ENCODE assay signal across 8 mouse cellular contexts in genomic region chr10:114802161-114802651, GRCm38 (mm10). TPM values are rescaled to one million over a fixed set of nuclear protein-coding genes. Genes with fewer than 3 reads are reported as not detected.
DNase-seq lines count a peak whose midpoint lies in the region; ATAC-seq and TF ChIP-seq lines count a peak whose summit lies in the region.

Gene Trhde (minus strand): TSS chr10:114802307.

- no peaks in the 10 kb centered on the region for H3K9me3 ChIP-seq in lung, embryonic 15.5 days
- H3K9me3 ChIP-seq in forebrain, embryonic 13.5 days (replicated peaks): no peaks in the 10 kb centered on the region
- H3K9me3 ChIP-seq in liver, postnatal 0 days (ENCODE audit: low read length): no peaks in the 10 kb centered on the region
- no peaks in the 10 kb centered on the region for H3K9me3 ChIP-seq in stomach, embryonic 14.5 days (ENCODE audit: control insufficient read depth, low read depth, low read length)

- H3K4me1 ChIP-seq in lung, embryonic 15.5 days: peaks cover 11% of the 10 kb centered on the region; the same call in 1 of the 2 replicates
- peaks cover 21% of the 10 kb centered on the region for H3K4me1 ChIP-seq in forebrain, embryonic 13.5 days
- H3K4me1 ChIP-seq in liver, postnatal 0 days (ENCODE audit: insufficient read depth): no peaks in the 10 kb centered on the region
- peaks cover 8% of the 10 kb centered on the region; the same call in 1 of the 2 replicates for H3K4me1 ChIP-seq in stomach, embryonic 14.5 days (ENCODE audit: control insufficient read depth, insufficient read depth, low read length)

- TF ChIP-seq EP300 in liver, postnatal 0 days (IDR thresholded peaks at IDR 0.05; ENCODE audit: low read depth): no peak

- TF ChIP-seq CTCF in layer of hippocampus, adult 2 months (conservative IDR thresholded peaks at IDR 0.05): peak; percentile 46
- TF ChIP-seq CTCF in liver, postnatal 0 days (IDR thresholded peaks at IDR 0.05; ENCODE audit: low read depth): no peak

- H3K4me3 ChIP-seq in lung, embryonic 15.5 days: peak within 1 kb of the TSS; percentile 48
- peak within 1 kb of the TSS; percentile 65 for H3K4me3 ChIP-seq in forebrain, embryonic 13.5 days
- H3K4me3 ChIP-seq in layer of hippocampus, adult 2 months: peak within 1 kb of the TSS; percentile 75
- peak within 1 kb of the TSS; percentile 27 for H3K4me3 ChIP-seq in liver, postnatal 0 days (ENCODE audit: low read depth, low read length)
- peak within 1 kb of the TSS; percentile 41 for H3K4me3 ChIP-seq in stomach, embryonic 14.5 days (ENCODE audit: low read depth, low read length)

- H3K9ac ChIP-seq in lung, embryonic 15.5 days: peak within 1 kb of the TSS; percentile 19; the same call in 1 of the 2 replicates
- H3K9ac ChIP-seq in forebrain, embryonic 13.5 days: peak within 1 kb of the TSS; percentile 66
- H3K9ac ChIP-seq in liver, postnatal 0 days (replicated peaks): no peak within 1 kb of the TSS
- no peak within 1 kb of the TSS; the same call in 1 of the 2 replicates for H3K9ac ChIP-seq in stomach, embryonic 14.5 days (replicated peaks; ENCODE audit: low read depth, low read length)

- no peak for ATAC-seq in lung, embryonic 15.5 days (ENCODE audit: borderline replicate concordance, extremely low read depth, low FRiP score, low TSS enrichment)
- peak; percentile 31 for ATAC-seq in forebrain, embryonic 13.5 days
- no peak for ATAC-seq in liver, postnatal 0 days
- no peak for ATAC-seq in stomach, embryonic 14.5 days (ENCODE audit: insufficient number of reproducible peaks, insufficient read depth, low FRiP score, low read depth)
- no peak for ATAC-seq in monocyte, adult 5-6 weeks (replicated peaks; ENCODE audit: insufficient number of reproducible peaks, low FRiP score, low TSS enrichment, poor library complexity, severe bottlenecking)

- DNase-seq in lung, postnatal 36 days: no peak
- DNase-seq in layer of hippocampus, adult 2 months (ENCODE audit: low spot score in 2 of 2): peak in 1 of 2 experiments; percentile 56
- no peak for DNase-seq in liver, postnatal 0 days
- no peak for DNase-seq in thymus, adult 18-20 months

- 2% methylated on average over 26 of the region's 30 CpGs for WGBS in lung, embryonic 15.5 days
- under 1% methylated on average over 30 of the region's 30 CpGs for WGBS in forebrain, embryonic 13.5 days
- WGBS in liver, postnatal 0 days (ENCODE audit: insufficient replicate concordance): under 1% methylated on average over 30 of the region's 30 CpGs
- WGBS in stomach, embryonic 14.5 days: 2% methylated on average over 30 of the region's 30 CpGs

- no peaks in the 10 kb centered on the region for H3K36me3 ChIP-seq in lung, embryonic 15.5 days
- H3K36me3 ChIP-seq in forebrain, embryonic 13.5 days (ENCODE audit: poor library complexity, severe bottlenecking): no peaks in the 10 kb centered on the region
- no peaks in the 10 kb centered on the region for H3K36me3 ChIP-seq in liver, postnatal 0 days (replicated peaks; ENCODE audit: insufficient read depth, low read length)
- H3K36me3 ChIP-seq in stomach, embryonic 14.5 days (ENCODE audit: control insufficient read depth, insufficient read depth, low read length): no peaks in the 10 kb centered on the region

- H3K27ac ChIP-seq in lung, embryonic 15.5 days: no peak within 1 kb of the TSS
- H3K27ac ChIP-seq in forebrain, embryonic 13.5 days: no peak within 1 kb of the TSS
- H3K27ac ChIP-seq in layer of hippocampus, adult 2 months: peak within 1 kb of the TSS; percentile 84
- H3K27ac ChIP-seq in liver, postnatal 0 days (ENCODE audit: low read depth): no peak within 1 kb of the TSS
- H3K27ac ChIP-seq in stomach, embryonic 14.5 days (ENCODE audit: low read length): no peak within 1 kb of the TSS

- peaks cover 51% of the 10 kb centered on the region for H3K27me3 ChIP-seq in lung, embryonic 15.5 days
- peaks cover 56% of the 10 kb centered on the region for H3K27me3 ChIP-seq in forebrain, embryonic 13.5 days
- H3K27me3 ChIP-seq in liver, postnatal 0 days (ENCODE audit: insufficient read depth, low read length): peaks cover 40% of the 10 kb centered on the region
- H3K27me3 ChIP-seq in stomach, embryonic 14.5 days (ENCODE audit: control insufficient read depth, insufficient read depth, low read length): peaks cover 20% of the 10 kb centered on the region

- peak within 1 kb of the TSS; percentile 93 for H3K4me2 ChIP-seq in lung, embryonic 15.5 days
- peak within 1 kb of the TSS; percentile 95 for H3K4me2 ChIP-seq in forebrain, embryonic 13.5 days
- peak within 1 kb of the TSS; percentile 52 for H3K4me2 ChIP-seq in liver, postnatal 0 days (ENCODE audit: low read depth, low read length)
- H3K4me2 ChIP-seq in stomach, embryonic 14.5 days (replicated peaks; ENCODE audit: low read depth, low read length): peak within 1 kb of the TSS; percentile 77

RNA-seq across cellular contexts. Expression of gene Trhde, which starts in this region (rescaled TPM):
- 0.13 and 0.16 TPM in 2 replicates for polyA plus RNA-seq in lung, embryonic 15.5 days (2015; fragmentation: Nextera tagmentation; extraction: Ambion mirVana)
- polyA plus RNA-seq in forebrain, embryonic 13.5 days (2015; fragmentation: Nextera tagmentation; extraction: Ambion mirVana): 1.1 and 1.4 TPM in 2 replicates
- 10 to 100 TPM; 32.2 to 33.6 TPM for total RNA-seq in layer of hippocampus, adult 2 months (2021)
- polyA plus RNA-seq in liver, postnatal 0 days (2015; fragmentation: Nextera tagmentation; extraction: Ambion mirVana): not detected in 2 replicates
- 0.35 and 0.56 TPM in 2 replicates for polyA plus RNA-seq in stomach, embryonic 14.5 days (2014; fragmentation: Nextera tagmentation; extraction: Ambion mirVana)
- total RNA-seq in monocyte, adult 5-6 weeks (2017): not detected in 3 replicates

Comparison
In these comparisons a context has a peak if more than half of its experiments do, and no peak if none do; other contexts are left out.
1. RNA of gene Trhde (total RNA-seq): 32.2 to 33.6 TPM in layer of hippocampus, adult 2 months; not detected in monocyte, adult 5-6 weeks; every median in the first group is over 10 times any median in the second.
2. H3K9ac ChIP-seq: peak in lung, embryonic 15.5 days (single experiment) and forebrain, embryonic 13.5 days (single experiment); none in liver, postnatal 0 days (single experiment) and stomach, embryonic 14.5 days (single experiment).
3. Peak in every context shown above with its lines, with median percentiles within 50 percentile points of each other: H3K4me2 ChIP-seq and H3K4me3 ChIP-seq.